Mouse (Mus musculus) ES-E14 (cell line): ENCODE data around the gene Usp15. TPM values are rescaled to one million over a fixed set of nuclear protein-coding genes. Genes with fewer than 3 reads are reported as not detected.
"Not testable (repeated sequence)": the region's sequence is repeated elsewhere in the genome, so short reads cannot be mapped to it uniquely, and the experiment has no call there.

Experiments used
- DNase-seq: peaks from one replicate; pipeline ENCODE4 v3.0.0-alpha.2; 2013; ENCODE audit warnings: low read depth, low spot score
- H3K27ac ChIP-seq: 2 replicates; pipeline ENCODE4 v1.5.1; 2012; ENCODE audit warnings: low read depth, mild to moderate bottlenecking, low read length, moderate library complexity, mixed read lengths; ENCODE audit not compliant: poor library complexity, insufficient read depth, severe bottlenecking
- H3K36me3 ChIP-seq: 2 replicates; pipeline ENCODE4 v1.6.1; 2012; ENCODE audit warnings: mild to moderate bottlenecking, low read length, moderate library complexity, mixed read lengths; ENCODE audit not compliant: control insufficient read depth, poor library complexity, insufficient read depth, severe bottlenecking
- H3K4me1 ChIP-seq, 2 experiments: fragments of 150-350 bp in 1 of 2; sonication (generic) in 1 of 2; 2 replicates each; pipeline ENCODE4 v1.6.1; 2012; ENCODE audit warnings: low read length in 2 of 2, mild to moderate bottlenecking in 1 of 2, mixed read lengths in 1 of 2; ENCODE audit not compliant: control insufficient read depth in 2 of 2, insufficient read depth in 2 of 2, poor library complexity in 1 of 2
- H3K4me3 ChIP-seq, 2 experiments: fragments of 150-350 bp in 1 of 2; sonication (generic) in 1 of 2; 2 replicates each; pipeline ENCODE4 v1.5.1; 2012; ENCODE audit warnings: low read length in 2 of 2, low read depth in 1 of 2, mild to moderate bottlenecking in 1 of 2, mixed read lengths in 1 of 2; ENCODE audit not compliant: insufficient read depth in 1 of 2, poor library complexity in 1 of 2, severe bottlenecking in 1 of 2
- H3K9ac ChIP-seq: 2 replicates; pipeline ENCODE4 v1.6.1; 2012; ENCODE audit warnings: low read depth, mild to moderate bottlenecking, low read length, mixed read lengths; ENCODE audit not compliant: poor library complexity, insufficient read depth, severe bottlenecking
- H3K9me3 ChIP-seq: fragments of 150-350 bp; sonication (generic); 2 replicates; pipeline ENCODE4 v1.6.1; 2012; ENCODE audit warnings: low read depth, mild to moderate bottlenecking, low read length; ENCODE audit not compliant: control insufficient read depth, insufficient read depth
- CHD2 ChIP-seq: IDR thresholded peaks from 2 replicates; pipeline ENCODE4 v1.6.1; 2014; ENCODE audit warnings: mild to moderate bottlenecking, low read depth, low read length, inconsistent platforms
- HCFC1 ChIP-seq: IDR thresholded peaks from 2 replicates; pipeline ENCODE4 v1.6.1; 2012; ENCODE audit warnings: low read length, inconsistent platforms, borderline replicate concordance; ENCODE audit not compliant: insufficient read depth
- MAFK ChIP-seq: IDR thresholded peaks from 2 replicates; pipeline ENCODE4 v1.6.1; 2014; ENCODE audit warnings: mild to moderate bottlenecking, low read depth, low read length, inconsistent platforms; ENCODE audit not compliant: insufficient read depth
- ZC3H11A ChIP-seq: IDR thresholded peaks from 2 replicates; pipeline ENCODE4 v1.6.1; 2012; ENCODE audit warnings: low read depth, mild to moderate bottlenecking, inconsistent platforms, low read length, borderline replicate concordance
- ZNF384 ChIP-seq: IDR thresholded peaks from 2 replicates; pipeline ENCODE4 v1.6.1; 2012; ENCODE audit warnings: low read depth, low read length, inconsistent platforms
- in situ Hi-C, 2 experiments: fragments of 600-800 bp; cut with MboI; formaldehyde crosslinking; loops; one replicate each; pipeline ENCODE4 v1.15.1; 2025; ENCODE audit warnings: low sequenced_read_pairs in 2 of 2, inconsistent platforms in 1 of 2; ENCODE audit not compliant: unreplicated experiment in 2 of 2
- total RNA-seq: library from RNA; depleted of rRNA; stranded (reverse); fragments of 300-350 nt; gene quantifications from 2 replicates; pipeline ENCODE4 v1.2.3, GENCODE M21; 2012

Usp15 gene
- total RNA-seq, 1 experiment, result 97.6 TPM

DNA sequence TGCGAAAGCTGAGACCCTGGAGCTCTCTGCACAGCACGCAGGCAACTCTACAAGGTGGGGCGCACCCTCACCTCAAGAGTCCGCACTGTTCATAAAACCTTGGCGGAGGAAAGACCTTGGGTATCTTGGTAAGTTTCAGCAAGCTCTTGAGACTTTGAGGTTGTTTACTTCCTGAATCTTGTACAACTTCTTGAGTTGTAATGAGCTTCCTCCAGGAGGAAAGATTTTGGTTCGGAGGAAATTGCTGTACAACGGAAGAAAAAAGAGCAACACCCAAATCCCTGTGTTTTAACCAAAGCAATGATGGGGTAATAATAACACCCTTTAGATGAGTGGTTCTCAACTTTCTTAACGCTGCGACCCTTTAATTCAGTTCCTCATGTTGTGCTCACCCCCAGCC lies 11.5 kb upstream of the Usp15 start:
- Histone ChIP-seq H3K36me3 (no peaks in the 10 kb centered on the region), H3K9me3 (no peaks in the 10 kb centered on the region), H3K27ac (no peak overlapping the region), H3K9ac (no peak overlapping the region), H3K4me3 (0 out of 4 replicates have a peak overlapping the region, but pooled peaks of 1 of the 2 experiments have one; percentile 3), H3K4me1 (no peaks in the 10 kb centered on the region)
- in situ Hi-C loops, result no loop called here
- TF ChIP-seq CHD2 (no peak), ZNF384 (no peak), ZC3H11A (no peak), MAFK (no peak), HCFC1 (no peak)
- DNase-seq, result no peak

DNA sequence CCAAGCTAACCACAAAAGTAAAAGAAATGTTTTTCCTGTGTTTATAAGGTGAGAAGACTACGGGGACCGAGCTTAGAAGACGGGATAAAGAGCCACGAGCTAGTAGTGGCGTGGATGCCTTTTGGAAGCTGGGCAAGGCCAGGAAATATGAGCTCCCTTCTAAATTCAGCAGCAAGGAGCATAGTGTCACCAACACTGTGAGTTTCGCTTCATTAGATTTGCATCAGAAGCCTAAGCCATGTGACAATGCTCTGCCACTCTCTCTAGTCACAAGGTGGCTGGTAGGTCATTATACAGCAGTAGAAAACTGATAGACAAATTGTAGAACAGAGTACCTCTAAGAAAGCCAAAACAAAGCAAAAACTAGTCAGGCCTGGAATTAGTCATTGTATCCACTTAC lies 9.3 kb upstream of the Usp15 start:
- TF ChIP-seq HCFC1, result no peak
- DNase-seq, result no peak
- Histone ChIP-seq H3K9me3 (no peaks in the 10 kb centered on the region), H3K4me3 (no peak overlapping the region), H3K4me1 (no peaks in the 10 kb centered on the region), H3K9ac (no peak overlapping the region), H3K36me3 (no peaks in the 10 kb centered on the region), H3K27ac (no peak overlapping the region)
- in situ Hi-C loops, result no loop called here

DNA sequence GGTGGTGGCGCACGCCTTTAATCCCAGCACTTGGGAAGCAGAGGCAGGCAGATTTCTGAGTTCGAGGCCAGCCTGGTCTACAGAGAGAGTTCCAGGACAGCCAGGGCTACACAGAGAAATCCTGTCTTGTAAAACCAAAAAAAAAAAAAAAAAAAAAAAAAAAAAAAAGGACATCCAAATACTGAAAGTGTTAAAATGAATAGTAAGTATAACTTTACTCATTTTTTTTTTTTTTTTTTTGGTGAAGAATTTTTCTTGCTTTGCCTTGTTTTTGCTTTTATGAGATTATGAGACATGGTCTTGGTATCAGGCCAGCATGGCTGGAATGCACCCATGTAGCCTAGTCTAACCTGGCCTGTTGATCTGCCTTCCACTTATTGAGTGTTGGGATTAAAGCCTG lies 8.6 kb upstream of the Usp15 start:
- H3K36me3 ChIP-seq, H3K4me3 ChIP-seq, in situ Hi-C loops, H3K27ac ChIP-seq, H3K9ac ChIP-seq, DNase-seq, H3K9me3 ChIP-seq, H3K4me1 ChIP-seq: not testable (repeated sequence)
- TF ChIP-seq ZNF384, result 0 out of 2 replicates have a peak, but pooled peaks have one; percentile 13

DNA sequence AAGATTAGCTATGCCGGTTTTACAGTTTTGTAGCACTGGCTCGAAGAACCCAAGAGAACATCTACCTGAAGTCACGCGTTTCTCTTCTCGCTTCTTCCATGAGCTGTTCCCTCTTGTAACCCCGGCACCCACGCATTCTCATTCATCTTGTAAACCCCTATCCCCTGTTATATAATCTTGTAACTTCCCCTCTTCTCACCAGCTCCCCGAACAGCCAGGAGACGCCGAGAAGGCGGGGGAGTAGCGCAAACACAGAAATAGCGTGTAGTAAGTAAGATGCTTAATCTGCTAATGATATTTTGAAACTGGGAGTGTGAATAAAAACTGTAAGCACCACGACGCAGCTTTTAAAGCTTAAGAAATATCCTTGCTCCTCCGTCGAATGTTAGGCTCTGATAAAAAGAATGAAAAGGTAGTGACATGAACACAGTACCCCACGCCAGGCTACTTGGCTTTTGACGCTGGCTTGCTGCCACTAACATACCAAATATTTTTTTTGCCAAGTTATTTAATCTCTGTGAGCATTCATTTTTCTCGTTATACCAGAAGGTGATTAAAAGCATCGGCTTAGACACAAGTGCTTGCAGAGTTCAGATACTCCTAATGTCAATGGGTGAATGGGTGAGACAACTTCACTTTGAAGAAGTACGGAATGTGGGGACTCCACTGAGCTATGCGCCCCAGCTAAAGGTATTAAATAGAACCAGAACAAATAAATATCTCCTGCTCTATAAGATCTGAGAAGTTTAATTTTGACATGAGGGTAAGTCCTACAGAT lies 5.4 kb upstream of the Usp15 start:
- no peak overlapping the region for H3K27ac ChIP-seq
- H3K9me3 ChIP-seq, result no peaks in the 10 kb centered on the region
- TF ChIP-seq MAFK (no peak), ZNF384 (no peak), HCFC1 (no peak), CHD2 (no peak)
- H3K9ac ChIP-seq, result no peak overlapping the region
- no peak overlapping the region for H3K4me3 ChIP-seq
- no peak for DNase-seq
- in situ Hi-C loops, result no loop called here
- H3K36me3 ChIP-seq, result no peaks in the 10 kb centered on the region
- no peaks in the 10 kb centered on the region; a peak in 1 of 4 replicates for H3K4me1 ChIP-seq

DNA sequence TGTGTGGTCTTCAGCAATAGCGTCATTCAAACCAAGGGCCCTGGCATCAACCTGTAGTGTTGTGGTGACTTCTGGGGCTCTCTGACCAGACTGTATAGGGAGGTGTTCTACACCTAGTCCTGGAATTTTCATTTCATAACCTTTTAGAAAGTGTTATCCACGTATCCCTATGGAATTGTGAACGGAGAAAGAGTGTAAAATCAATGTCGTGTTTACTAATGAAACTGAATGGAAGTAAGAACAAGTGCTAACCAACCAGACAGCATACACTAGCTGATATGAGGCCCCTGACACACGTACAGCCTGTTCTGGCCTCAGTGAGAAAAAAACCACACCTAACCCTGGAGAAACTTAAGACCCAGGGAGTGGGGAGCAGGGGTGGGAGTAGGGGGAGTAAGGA lies 4.6 kb upstream of the Usp15 start:
- no peaks in the 10 kb centered on the region; a peak in 1 of 4 replicates for H3K4me1 ChIP-seq
- no peak overlapping the region for H3K27ac ChIP-seq
- no peak for DNase-seq
- no peaks in the 10 kb centered on the region for H3K9me3 ChIP-seq
- H3K36me3 ChIP-seq, result no peaks in the 10 kb centered on the region
- in situ Hi-C loops, result no loop called here
- TF ChIP-seq HCFC1, result no peak
- no peak for TF ChIP-seq CHD2
- TF ChIP-seq MAFK, result no peak
- no peak for TF ChIP-seq ZNF384
- no peak for TF ChIP-seq ZC3H11A
- no peak overlapping the region for H3K4me3 ChIP-seq
- no peak overlapping the region for H3K9ac ChIP-seq
